Mouse (Mus musculus) cortical plate, adult 2 months (tissue): ENCODE data around the gene Xlr5c.

Experiments used
- CTCF ChIP-seq: fragments of 200-500 bp; IDR thresholded peaks from 2 replicates; pipeline ENCODE4 v1.5.1; 2011; ENCODE audit warnings: mild to moderate bottlenecking, control low read depth, low read length; ENCODE audit not compliant: insufficient read depth; ENCODE audit errors: extremely low read depth
- POLR2A ChIP-seq: fragments of 200-500 bp; IDR thresholded peaks from 2 replicates; pipeline ENCODE4 v1.6.1; 2011; ENCODE audit warnings: mild to moderate bottlenecking, low read length, control low read depth; ENCODE audit not compliant: insufficient read depth; ENCODE audit errors: extremely low read depth

- no peak for TF ChIP-seq POLR2A
- no peak for TF ChIP-seq CTCF
Measured at GRCm38 (mm10) chrX:73327215-73327614, 34.4 kb upstream of the Xlr5c start.
